Mouse (Mus musculus): Measurements from ENCODE around the gene Tmem14a. TPM values are rescaled to one million over a fixed set of nuclear protein-coding genes. Genes with fewer than 3 reads are reported as not detected.

The Tmem14a gene
- total and polyA plus RNA-seq, 3 experiments: 1.6 to 4.3 (median 2.8) TPM

- Histone ChIP-seq H3K4me2 (ENCODE audit: insufficient read depth, low read depth, poor library complexity, severe bottlenecking) (no peak overlapping the region), H3K27me3 (replicated peaks) (no peaks in the 10 kb centered on the region), H3K36me3 (replicated peaks in 1 of 2; ENCODE audit: control insufficient read depth in 1 of 2, insufficient read depth in 1 of 2, low read length in 1 of 2) (no peaks in the 10 kb centered on the region), H3K9me3 (replicated peaks; ENCODE audit: low read length) (no peaks in the 10 kb centered on the region), H3K27ac (ENCODE audit: insufficient read depth, low read depth) (no peak overlapping the region), H3K4me3 (replicated peaks in 1 of 3; ENCODE audit: low read depth in 2 of 3, low read length in 2 of 3, poor library complexity in 1 of 3) (no peak overlapping the region), H3K4me1 (ENCODE audit: control insufficient read depth in 1 of 2, insufficient read depth in 2 of 2) (no peaks in the 10 kb centered on the region), H3K79me2 (replicated peaks; ENCODE audit: control insufficient read depth, extremely low read depth, insufficient read depth, poor library complexity, severe bottlenecking) (no peaks in the 10 kb centered on the region), H3K9ac (ENCODE audit: insufficient read depth, low read depth) (no peak overlapping the region)
- TF ChIP-seq MAX (IDR thresholded peaks at IDR 0.05; ENCODE audit: low read length): no peak
- in situ Hi-C loops (cut with MboI; ENCODE audit: low pct_ligation_motif_present, low pct_unique_long_range_greater_than_20kb, low sequenced_read_pairs): no loop called here
- DNase-seq (ENCODE audit: extremely low read depth): no peak
- dilution Hi-C loops (cut with MboI; ENCODE audit: extremely low pct_ligation_motif_present, extremely low pct_unique_long_range_greater_than_20kb, low sequenced_read_pairs): no loop called here
Measured at GRCm38 (mm10) chr1:21231744-21232464, 13.5 kb downstream of the Tmem14a start.

GRCm38 (mm10) chr1:21232516-21232915 lies 14.1 kb downstream of the Tmem14a start:
- Histone ChIP-seq H3K36me3 (replicated peaks in 1 of 2; ENCODE audit: control insufficient read depth in 1 of 2, insufficient read depth in 1 of 2, low read length in 1 of 2) (no peaks in the 10 kb centered on the region), H3K9me3 (replicated peaks; ENCODE audit: low read length) (no peaks in the 10 kb centered on the region), H3K27me3 (replicated peaks) (no peaks in the 10 kb centered on the region), H3K9ac (ENCODE audit: insufficient read depth, low read depth) (no peak overlapping the region), H3K27ac (ENCODE audit: insufficient read depth, low read depth) (no peak overlapping the region), H3K4me1 (ENCODE audit: control insufficient read depth in 1 of 2, insufficient read depth in 2 of 2) (no peaks in the 10 kb centered on the region), H3K4me3 (replicated peaks in 1 of 3; ENCODE audit: low read depth in 2 of 3, low read length in 2 of 3, poor library complexity in 1 of 3) (no peak overlapping the region), H3K79me2 (replicated peaks; ENCODE audit: control insufficient read depth, extremely low read depth, insufficient read depth, poor library complexity, severe bottlenecking) (no peaks in the 10 kb centered on the region), H3K4me2 (ENCODE audit: insufficient read depth, low read depth, poor library complexity, severe bottlenecking) (no peak overlapping the region)
- dilution Hi-C loops (cut with MboI; ENCODE audit: extremely low pct_ligation_motif_present, extremely low pct_unique_long_range_greater_than_20kb, low sequenced_read_pairs) (no loop called here), in situ Hi-C loops (cut with MboI; ENCODE audit: low pct_ligation_motif_present, low pct_unique_long_range_greater_than_20kb, low sequenced_read_pairs) (no loop called here)
- DNase-seq (ENCODE audit: extremely low read depth): no peak
- TF ChIP-seq MEF2A (IDR thresholded peaks at IDR 0.05; ENCODE audit: borderline replicate concordance, low read depth, low read length) (no peak), TBP (conservative IDR thresholded peaks at IDR 0.05; ENCODE audit: low read depth, low read length) (no peak), E2F4 (IDR thresholded peaks at IDR 0.05; ENCODE audit: insufficient replicate concordance, low read depth, low read length) (no peak), JUN (IDR thresholded peaks at IDR 0.05; ENCODE audit: insufficient read depth, low read depth, low read length) (no peak), ELF1 (IDR thresholded peaks at IDR 0.05; ENCODE audit: low read depth, low read length) (no peak), GABPA (IDR thresholded peaks at IDR 0.05; ENCODE audit: insufficient replicate concordance, low read depth, low read length) (no peak), ETS1 (conservative IDR thresholded peaks at IDR 0.05; ENCODE audit: low read depth, low read length) (no peak), CTCF (conservative IDR thresholded peaks at IDR 0.05 in 1 of 2, IDR thresholded peaks at IDR 0.05 in 1 of 2; ENCODE audit: low read depth in 2 of 2, low read length in 2 of 2) (no peak), UBTF (IDR thresholded peaks at IDR 0.05; ENCODE audit: low read depth, low read length) (no peak), TCF12 (IDR thresholded peaks at IDR 0.05; ENCODE audit: low read depth, low read length) (no peak), NELFE (IDR thresholded peaks at IDR 0.05; ENCODE audit: low read depth, low read length) (no peak)

DNA sequence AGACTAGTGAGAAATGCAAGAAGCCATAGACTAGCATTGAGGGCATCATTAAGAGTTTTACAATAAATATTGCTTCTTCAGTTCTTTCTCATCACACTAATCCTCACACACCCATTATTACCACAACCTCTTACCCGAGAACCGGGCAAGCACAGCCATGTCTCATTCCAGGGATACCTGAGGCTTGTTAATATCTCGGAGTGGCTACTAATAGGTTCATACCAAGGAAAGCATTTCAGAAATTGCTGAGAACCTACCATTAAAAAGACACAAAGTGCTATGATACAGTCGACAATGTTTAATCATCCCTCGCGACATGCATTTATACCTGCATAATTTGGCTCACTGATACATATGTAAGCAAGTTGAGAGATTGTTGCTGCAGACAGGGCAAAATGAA lies 17.0 kb downstream of the Tmem14a start:
- H3K9me3 ChIP-seq (replicated peaks; ENCODE audit: low read length): no peaks in the 10 kb centered on the region
- no peaks in the 10 kb centered on the region for H3K36me3 ChIP-seq (replicated peaks in 1 of 2; ENCODE audit: control insufficient read depth in 1 of 2, insufficient read depth in 1 of 2, low read length in 1 of 2)
- H3K79me2 ChIP-seq (replicated peaks; ENCODE audit: control insufficient read depth, extremely low read depth, insufficient read depth, poor library complexity, severe bottlenecking): no peaks in the 10 kb centered on the region
- H3K27me3 ChIP-seq (replicated peaks): no peaks in the 10 kb centered on the region
- no peak for DNase-seq (ENCODE audit: extremely low read depth)
- H3K9ac ChIP-seq (ENCODE audit: insufficient read depth, low read depth): no peak overlapping the region
- in situ Hi-C loops (cut with MboI; ENCODE audit: low pct_ligation_motif_present, low pct_unique_long_range_greater_than_20kb, low sequenced_read_pairs): no loop called here
- dilution Hi-C loops (cut with MboI; ENCODE audit: extremely low pct_ligation_motif_present, extremely low pct_unique_long_range_greater_than_20kb, low sequenced_read_pairs): no loop called here
- H3K4me1 ChIP-seq (ENCODE audit: control insufficient read depth in 1 of 2, insufficient read depth in 2 of 2): no peaks in the 10 kb centered on the region
- no peak overlapping the region for H3K4me3 ChIP-seq (replicated peaks in 1 of 3; ENCODE audit: low read depth in 2 of 3, low read length in 2 of 3, poor library complexity in 1 of 3)
- no peak for TF ChIP-seq ZKSCAN1 (IDR thresholded peaks at IDR 0.05; ENCODE audit: borderline replicate concordance, low read depth, low read length)
- no peak for TF ChIP-seq ELF1 (IDR thresholded peaks at IDR 0.05; ENCODE audit: low read depth, low read length)
- no peak for TF ChIP-seq HCFC1 (IDR thresholded peaks at IDR 0.05; ENCODE audit: low read depth, low read length)
- TF ChIP-seq MAZ (IDR thresholded peaks at IDR 0.05; ENCODE audit: low read depth, low read length): no peak
- TF ChIP-seq BHLHE40 (IDR thresholded peaks at IDR 0.05; ENCODE audit: low read depth, low read length): no peak
- no peak for TF ChIP-seq POLR2AphosphoS2 (IDR thresholded peaks at IDR 0.05; ENCODE audit: low read depth, low read length)
- no peak for TF ChIP-seq EP300 (IDR thresholded peaks at IDR 0.05; ENCODE audit: low read length)
- TF ChIP-seq RAD21 (IDR thresholded peaks at IDR 0.05; ENCODE audit: low read depth, low read length): no peak
- no peak for TF ChIP-seq IRF4 (IDR thresholded peaks at IDR 0.05; ENCODE audit: low read depth, low read length)
- no peak for TF ChIP-seq SIN3A (IDR thresholded peaks at IDR 0.05; ENCODE audit: low read length)
- no peak for TF ChIP-seq JUN (IDR thresholded peaks at IDR 0.05; ENCODE audit: insufficient read depth, low read depth, low read length)
- no peak for TF ChIP-seq MEF2A (IDR thresholded peaks at IDR 0.05; ENCODE audit: borderline replicate concordance, low read depth, low read length)
- no peak for TF ChIP-seq TBP (conservative IDR thresholded peaks at IDR 0.05; ENCODE audit: low read depth, low read length)
- no peak for TF ChIP-seq NELFE (IDR thresholded peaks at IDR 0.05; ENCODE audit: low read depth, low read length)
- TF ChIP-seq MYC (IDR thresholded peaks at IDR 0.05; ENCODE audit: low read depth, low read length): no peak
- no peak for TF ChIP-seq ZC3H11A (IDR thresholded peaks at IDR 0.05; ENCODE audit: low read depth, low read length)
- no peak for TF ChIP-seq CTCF (conservative IDR thresholded peaks at IDR 0.05 in 1 of 2, IDR thresholded peaks at IDR 0.05 in 1 of 2; ENCODE audit: low read depth in 2 of 2, low read length in 2 of 2)
- no peak for TF ChIP-seq TCF12 (IDR thresholded peaks at IDR 0.05; ENCODE audit: low read depth, low read length)
- H3K4me2 ChIP-seq (ENCODE audit: insufficient read depth, low read depth, poor library complexity, severe bottlenecking): no peak overlapping the region
- no peak overlapping the region for H3K27ac ChIP-seq (ENCODE audit: insufficient read depth, low read depth)

All from CH12.LX (cell line).